Mouse (Mus musculus) midbrain, postnatal 0 days (tissue): ENCODE results near the gene Bsdc1. TPM values are rescaled to one million over a fixed set of nuclear protein-coding genes. Genes with fewer than 3 reads are reported as not detected.

Experiments used
- ATAC-seq: fragments of 200-750 bp; cut with Nextera tagmentation; 2 replicates; pipeline ENCODE4 v1.8.0; 2017; ENCODE audit warnings: moderate number of reproducible peaks, mild to moderate bottlenecking, moderate TSS enrichment, moderate library complexity; ENCODE audit not compliant: low FRiP score
- DNase-seq: peaks from one replicate; pipeline ENCODE4 v3.0.0-alpha.2; 2015; ENCODE audit warnings: low spot score
- H3K27ac ChIP-seq: fragments of 300-500 bp; sonication (generic); 2 replicates; pipeline ENCODE4 v1.5.1; 2014; ENCODE audit warnings: low read depth, mild to moderate bottlenecking, low read length, mixed read lengths
- H3K27me3 ChIP-seq: fragments of 300-500 bp; sonication (generic); 2 replicates; pipeline ENCODE4 v1.6.1; 2014; ENCODE audit warnings: low read length, control low read depth, mixed read lengths; ENCODE audit not compliant: insufficient read depth
- H3K36me3 ChIP-seq: fragments of 300-500 bp; sonication (generic); 2 replicates; pipeline ENCODE4 v1.6.1; 2014; ENCODE audit warnings: low read length, control low read depth, mixed read lengths; ENCODE audit not compliant: insufficient read depth
- H3K4me1 ChIP-seq: fragments of 300-500 bp; sonication (generic); 2 replicates; pipeline ENCODE4 v1.6.1; 2014; ENCODE audit warnings: mild to moderate bottlenecking, control low read depth, antibody characterized with exemption, low read length, mixed read lengths; ENCODE audit not compliant: insufficient read depth
- H3K4me2 ChIP-seq: fragments of 300-500 bp; sonication (generic); 2 replicates; pipeline ENCODE4 v1.6.1; 2014; ENCODE audit warnings: low read depth, mild to moderate bottlenecking, low read length, mixed read lengths; ENCODE audit not compliant: poor library complexity, severe bottlenecking
- H3K4me3 ChIP-seq: fragments of 300-500 bp; sonication (generic); 2 replicates; pipeline ENCODE4 v1.5.1; 2014; ENCODE audit warnings: low read depth, mild to moderate bottlenecking, low read length, moderate library complexity
- H3K9ac ChIP-seq: fragments of 300-500 bp; sonication (generic); replicated peaks from 2 replicates; pipeline ENCODE4 v1.6.1; 2014; ENCODE audit warnings: mild to moderate bottlenecking, low read length, moderate library complexity, mixed read lengths; ENCODE audit not compliant: poor library complexity, severe bottlenecking
- H3K9me3 ChIP-seq: fragments of 300-500 bp; sonication (generic); 2 replicates; pipeline ENCODE4 v1.6.1; 2016; ENCODE audit warnings: low read length, control low read depth
- CTCF ChIP-seq: IDR thresholded peaks from 2 replicates; pipeline ENCODE4 v1.5.1; 2016; ENCODE audit warnings: antibody characterized with exemption, mild to moderate bottlenecking
- WGBS: fragments of 180-500 bp; shearing (Covaris S2); extraction: QIAGEN DNeasy Blood & Tissue Kit; methylation state at CpG from one replicate; pipeline ENCODE4 v1.1.7; 2014; 5-methylcytosine and 5-hydroxymethylcytosine counted together
- polyA plus RNA-seq: library from polyadenylated mRNA; unstranded; fragments of >200 nt; fragmentation: Nextera tagmentation; extraction: Ambion mirVana; gene quantifications from 2 replicates; pipeline ENCODE4 v1.2.1, GENCODE M21; 2015
- total RNA-seq: library from RNA; depleted of rRNA; stranded (reverse); fragments of >200 nt; gene quantifications from 2 replicates; pipeline ENCODE4 v1.2.3, GENCODE M21; 2014

The Bsdc1 gene
- total and polyA plus RNA-seq, 2 experiments from 2014 or later: 27.1 to 58.9 TPM

- Histone ChIP-seq H3K9me3 (no peaks in the 10 kb centered on the region), H3K4me3 (no peak overlapping the region), H3K27ac (no peak overlapping the region), H3K4me1 (no peaks in the 10 kb centered on the region), H3K27me3 (no peaks in the 10 kb centered on the region), H3K36me3 (no peaks in the 10 kb centered on the region), H3K9ac (no peak overlapping the region), H3K4me2 (no peak overlapping the region)
- ATAC-seq: no peak
- WGBS: 85% methylated on average over 8 of the region's 8 CpGs
- TF ChIP-seq CTCF: no peak
- DNase-seq: no peak
These were observed 14.0 kb upstream of the Bsdc1 start for GRCm38 (mm10) chr4:129447360-129447759.

- no peaks in the 10 kb centered on the region for H3K4me1 ChIP-seq
- DNase-seq: no peak
- no peak overlapping the region for H3K4me2 ChIP-seq
- H3K4me3 ChIP-seq: no peak overlapping the region
- no peaks in the 10 kb centered on the region for H3K27me3 ChIP-seq
- H3K9ac ChIP-seq: no peak overlapping the region
- ATAC-seq: no peak
- no peaks in the 10 kb centered on the region for H3K9me3 ChIP-seq
- no peak overlapping the region for H3K27ac ChIP-seq
- 77% methylated on average over 11 of the region's 11 CpGs for WGBS
- TF ChIP-seq CTCF: no peak
- no peaks in the 10 kb centered on the region for H3K36me3 ChIP-seq
These were observed 13.4 kb upstream of the Bsdc1 start for GRCm38 (mm10) chr4:129447778-129448563.

GRCm38 (mm10) chr4:129448713-129449112 lies 12.7 kb upstream of the Bsdc1 start:
- WGBS: 86% methylated on average over 6 of the region's 6 CpGs
- Histone ChIP-seq H3K4me1 (no peaks in the 10 kb centered on the region), H3K27ac (no peak overlapping the region), H3K36me3 (no peaks in the 10 kb centered on the region), H3K9me3 (no peaks in the 10 kb centered on the region), H3K4me2 (no peak overlapping the region), H3K9ac (no peak overlapping the region), H3K4me3 (no peak overlapping the region), H3K27me3 (no peaks in the 10 kb centered on the region)
- TF ChIP-seq CTCF: no peak
- DNase-seq: no peak
- ATAC-seq: no peak

- 0 out of 2 replicates have a peak, but pooled peaks have one; percentile 20 for TF ChIP-seq CTCF
- Histone ChIP-seq H3K27ac (no peak overlapping the region), H3K36me3 (no peaks in the 10 kb centered on the region), H3K4me3 (no peak overlapping the region), H3K4me1 (no peaks in the 10 kb centered on the region), H3K9ac (no peak overlapping the region), H3K27me3 (no peaks in the 10 kb centered on the region), H3K4me2 (no peak overlapping the region), H3K9me3 (no peaks in the 10 kb centered on the region)
- ATAC-seq (no peak), DNase-seq (no peak)
- WGBS: 70% methylated on average over 2 of the region's 2 CpGs
These were observed 10.5 kb upstream of the Bsdc1 start for GRCm38 (mm10) chr4:129450851-129451250.

- no peaks in the 10 kb centered on the region for H3K27me3 ChIP-seq
- WGBS: 88% methylated on average over 15 of the region's 15 CpGs
- no peak for ATAC-seq
- H3K4me2 ChIP-seq: no peak overlapping the region
- H3K9me3 ChIP-seq: no peaks in the 10 kb centered on the region
- H3K4me1 ChIP-seq: no peaks in the 10 kb centered on the region
- no peak for DNase-seq
- TF ChIP-seq CTCF: no peak
- no peak overlapping the region for H3K4me3 ChIP-seq
- H3K27ac ChIP-seq: no peak overlapping the region
- no peak overlapping the region for H3K9ac ChIP-seq
- no peaks in the 10 kb centered on the region for H3K36me3 ChIP-seq
These were observed 9.8 kb upstream of the Bsdc1 start for GRCm38 (mm10) chr4:129451471-129452169.

- Histone ChIP-seq H3K36me3 (no peaks in the 10 kb centered on the region), H3K27me3 (no peaks in the 10 kb centered on the region), H3K4me1 (no peaks in the 10 kb centered on the region), H3K4me2 (no peak overlapping the region), H3K4me3 (no peak overlapping the region), H3K27ac (no peak overlapping the region), H3K9ac (0 out of 2 replicates have a peak overlapping the region, but pooled peaks have one; percentile 13), H3K9me3 (no peaks in the 10 kb centered on the region)
- DNase-seq: peak; percentile 95
- TF ChIP-seq CTCF: peak; percentile 99
- 0% methylated on average over 5 of the region's 5 CpGs for WGBS
- ATAC-seq: peak; percentile 81
These were observed 6.1 kb upstream of the Bsdc1 start for GRCm38 (mm10) chr4:129455265-129455664.
